Mouse (Mus musculus) embryonic stem cell, embryonic (primary cell): ENCODE measurements at regions not wholly inside any gene's neighbourhood (a gene's known extent, or its start where the extent isn't known, plus 50 kb on each side); places are given as distances from the start of the nearest gene placed in this dataset.

Source experiments
- CTCF ChIA-PET, 4 experiments: fragments of 300-600 bp in 2 of 4; fragments of 350-600 bp in 2 of 4; sonication (Branson Sonifier 250); formaldehyde crosslinking; loops; one replicate each; lab custom pipeline; 2022; ENCODE audit warnings: inconsistent platforms in 2 of 4; lab: Charles Lee
- POLR2A ChIA-PET, 4 experiments: fragments of 300-600 bp in 2 of 4; fragments of 350-600 bp in 2 of 4; sonication (Branson Sonifier 250); formaldehyde crosslinking; loops; one replicate each; lab custom pipeline; 2022; ENCODE audit warnings: antibody characterized with exemption in 4 of 4, inconsistent platforms in 1 of 4; lab: Charles Lee

DNA sequence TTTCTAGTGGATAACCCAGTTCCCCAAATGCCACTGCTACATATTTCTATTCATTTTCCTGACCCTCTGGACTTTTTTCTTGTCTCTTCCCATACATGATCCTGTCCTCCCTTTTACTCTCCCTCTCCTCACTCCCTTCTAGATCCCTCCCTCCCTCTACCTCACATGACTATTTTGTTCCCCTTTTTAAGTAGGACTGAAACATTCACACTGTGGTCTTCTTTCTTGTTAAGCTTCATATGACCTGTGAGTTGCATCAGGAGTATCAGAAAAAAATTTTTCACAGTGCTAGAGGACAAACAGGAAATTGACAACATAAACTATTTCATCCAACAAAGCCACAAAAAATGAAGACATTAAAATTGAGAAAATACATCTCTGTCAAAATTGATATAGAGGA is 797.5 kb downstream of the Ndufa4 start:
- POLR2A ChIA-PET = no interaction called here
- CTCF ChIA-PET = no interaction called here

DNA sequence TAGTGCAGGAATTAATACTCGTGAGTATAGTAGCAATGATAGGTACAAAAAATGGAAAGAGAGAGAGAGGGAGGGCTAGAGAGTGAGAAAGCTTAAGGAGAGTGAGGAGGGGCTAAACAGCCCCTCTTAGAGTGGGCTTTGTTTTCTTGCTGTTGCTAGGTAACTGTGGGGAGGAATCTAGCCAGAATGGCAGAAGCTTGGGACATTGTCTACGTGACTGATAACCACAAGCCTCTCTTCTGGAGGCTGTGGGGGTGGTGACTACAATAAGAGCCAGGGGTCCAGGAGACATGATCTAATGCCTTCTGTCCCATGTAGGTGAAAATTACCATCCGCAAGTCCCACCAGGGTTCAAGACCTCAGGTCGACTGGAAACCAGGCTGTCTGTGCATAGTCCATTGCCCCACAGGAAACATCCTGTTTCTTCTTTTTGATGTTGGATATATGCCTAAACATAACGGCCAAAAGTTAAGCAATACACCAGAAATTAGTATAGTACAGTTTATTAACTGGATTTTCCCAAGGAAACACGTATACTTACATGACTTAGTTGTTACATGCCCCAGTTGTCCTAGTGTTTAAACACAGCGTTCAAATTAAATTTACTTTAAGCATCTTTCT is 798.8 kb downstream of the Ndufa4 start:
- POLR2A ChIA-PET = no interaction called here
- CTCF ChIA-PET = no interaction called here

DNA sequence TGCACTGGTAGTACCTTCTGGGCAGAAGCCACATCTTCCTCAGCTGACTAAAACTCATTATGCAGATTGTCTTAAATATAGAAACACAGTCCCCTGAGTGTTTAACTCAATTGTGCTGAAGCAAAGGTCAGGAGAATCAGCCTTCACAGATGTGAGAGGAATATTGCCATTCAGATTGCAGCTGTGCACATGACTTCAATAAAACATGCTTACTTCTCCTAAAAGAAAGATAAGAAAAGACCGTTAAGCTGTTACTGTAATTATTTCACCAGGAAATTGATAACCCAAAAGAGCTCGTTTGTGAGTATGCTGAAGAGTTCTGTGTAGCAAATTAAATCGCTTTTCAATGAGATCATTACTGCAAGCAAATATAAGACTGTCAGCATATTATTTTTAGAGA is 803.9 kb downstream of the Ndufa4 start:
- ChIA-PET CTCF (interaction anchor here in 1 of 4 experiments (0.5 to 0.6 kb wide), 2 partner anchors 24 to 255 kb away, joined by 3 to 21 read pairs; no protein-coding TSS in a partner anchor), POLR2A (no interaction called here)

DNA sequence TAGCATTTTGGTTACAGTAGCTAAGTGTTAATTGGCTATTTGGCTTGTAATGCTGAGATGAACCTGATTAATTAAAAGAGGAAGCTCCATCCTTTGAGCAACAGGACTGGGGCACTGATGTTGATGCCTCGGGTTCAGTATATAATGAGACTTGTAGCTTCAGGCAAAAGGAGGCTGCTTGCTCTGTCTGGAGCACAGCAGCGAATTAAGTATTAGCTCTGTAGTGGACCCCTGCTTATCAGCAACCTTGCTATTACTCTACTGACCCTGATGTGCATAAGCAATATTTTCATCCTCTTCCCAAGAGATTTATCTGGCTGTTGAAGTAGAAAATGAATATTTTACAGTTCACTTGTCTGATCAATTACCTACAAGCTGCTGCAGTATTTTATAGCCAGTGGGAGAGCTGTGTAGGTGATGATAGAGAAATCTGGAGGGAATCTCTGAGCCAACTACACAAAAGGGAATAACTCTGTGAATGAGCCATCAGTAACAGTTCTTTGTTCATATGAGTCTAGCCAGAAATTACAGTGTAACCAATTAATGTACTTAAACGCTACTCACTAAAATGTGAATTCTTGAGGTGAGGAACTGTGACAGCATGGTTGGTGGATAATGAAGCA is 846.2 kb downstream of the Ndufa4 start:
- CTCF ChIA-PET = no interaction called here
- POLR2A ChIA-PET = no interaction called here
